Comparison of ENCODE assay signal across 13 mouse cellular contexts in the genomic region with DNA sequence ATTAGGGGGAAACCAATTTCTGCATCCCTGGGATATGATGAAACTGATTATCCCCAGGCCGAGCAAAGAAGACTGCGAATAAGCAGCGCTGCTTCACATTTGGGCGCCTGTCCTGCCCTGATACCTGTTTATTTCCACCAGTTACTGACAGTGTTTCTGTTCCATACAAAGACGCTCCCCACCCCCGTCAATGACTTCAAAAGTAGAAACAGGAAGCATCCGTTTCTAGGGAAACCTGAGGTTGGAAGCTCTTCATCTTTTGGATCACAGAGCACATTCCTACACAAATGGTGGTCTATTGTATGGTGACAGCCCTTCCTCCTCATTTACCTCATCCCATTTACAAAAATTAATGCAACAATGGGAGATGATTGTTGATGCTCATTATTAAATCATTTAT.
DNase-seq lines count a peak whose midpoint lies in the region; ATAC-seq lines count a peak whose summit lies in the region.
"Had no signal": no experiment of that assay in that cellular context is flagged by ENCODE, and none has a peak within 500 bp of the region (broad histone marks: within the 10 kb centered on the region; RNA-seq: fewer than 3 reads in every experiment).

No protein-coding gene starts in this region.

- DNase-seq in forebrain, embryonic 14.5 days (ENCODE audit: low spot score) = peak; percentile 64
- no peak for DNase-seq in forebrain, embryonic 10.5 days (ENCODE audit: extremely low spot score, low spot score)
- peak; percentile 85 for DNase-seq in Muller cell, postnatal 12 days (ENCODE audit: inconsistent ontology term)
- no peak for DNase-seq in adrenal gland, adult 8-10 months
- DNase-seq in heart, postnatal 36 days = no peak
- DNase-seq: cerebellum, adult 9-11 months; gastrocnemius, adult 2 months; thymus, adult 2 months had no signal

- no peaks in the 10 kb centered on the region for H3K36me3 ChIP-seq in forebrain, embryonic 14.5 days (ENCODE audit: control insufficient read depth, insufficient read depth, low read length)
- no peaks in the 10 kb centered on the region for H3K36me3 ChIP-seq in forebrain, embryonic 10.5 days (replicated peaks)
- H3K36me3 ChIP-seq in hindbrain, embryonic 16.5 days (ENCODE audit: control insufficient read depth, insufficient read depth, low read length) = no peaks in the 10 kb centered on the region
- H3K36me3 ChIP-seq in midbrain, embryonic 16.5 days (ENCODE audit: control insufficient read depth, insufficient read depth, low read length) = no peaks in the 10 kb centered on the region
- no peaks in the 10 kb centered on the region for H3K36me3 ChIP-seq in neural tube, embryonic 15.5 days
- H3K36me3 ChIP-seq: lung, embryonic 15.5 days had no signal

- intact Hi-C loops in heart, postnatal 36 days (cut with DNase I) = no loop called here

- H3K27me3 ChIP-seq in forebrain, embryonic 14.5 days (replicated peaks; ENCODE audit: control insufficient read depth, insufficient read depth, low read length) = no peaks in the 10 kb centered on the region
- H3K27me3 ChIP-seq in forebrain, embryonic 10.5 days (ENCODE audit: poor library complexity, severe bottlenecking) = no peaks in the 10 kb centered on the region
- no peaks in the 10 kb centered on the region for H3K27me3 ChIP-seq in hindbrain, embryonic 16.5 days (replicated peaks; ENCODE audit: control insufficient read depth, insufficient read depth, low read length)
- no peaks in the 10 kb centered on the region for H3K27me3 ChIP-seq in midbrain, embryonic 16.5 days (ENCODE audit: control insufficient read depth, insufficient read depth, low read depth, low read length)
- H3K27me3 ChIP-seq in neural tube, embryonic 15.5 days (replicated peaks) = no peaks in the 10 kb centered on the region
- H3K27me3 ChIP-seq: heart, embryonic 13.5 days; lung, embryonic 15.5 days had no signal

- H3K9me3 ChIP-seq in forebrain, embryonic 14.5 days (replicated peaks; ENCODE audit: control insufficient read depth, low read length) = no peaks in the 10 kb centered on the region
- H3K9me3 ChIP-seq in forebrain, embryonic 10.5 days = no peaks in the 10 kb centered on the region
- H3K9me3 ChIP-seq in hindbrain, embryonic 16.5 days (ENCODE audit: control insufficient read depth, low read length) = no peaks in the 10 kb centered on the region
- H3K9me3 ChIP-seq in midbrain, embryonic 16.5 days (replicated peaks; ENCODE audit: control insufficient read depth, low read length, poor library complexity, severe bottlenecking) = no peaks in the 10 kb centered on the region
- no peaks in the 10 kb centered on the region for H3K9me3 ChIP-seq in neural tube, embryonic 15.5 days (replicated peaks)
- H3K9me3 ChIP-seq: heart, embryonic 13.5 days; lung, embryonic 15.5 days had no signal

- no peak overlapping the region for H3K4me3 ChIP-seq in forebrain, embryonic 14.5 days (ENCODE audit: low read depth, low read length)
- H3K4me3 ChIP-seq in forebrain, embryonic 10.5 days = no peak overlapping the region
- no peak overlapping the region for H3K4me3 ChIP-seq in hindbrain, embryonic 16.5 days (ENCODE audit: low read length)
- H3K4me3 ChIP-seq in midbrain, embryonic 16.5 days (ENCODE audit: low read depth, low read length) = no peak overlapping the region
- no peak overlapping the region for H3K4me3 ChIP-seq in neural tube, embryonic 15.5 days (replicated peaks)
- H3K4me3 ChIP-seq: gastrocnemius, adult 2 months; heart, embryonic 13.5 days; lung, embryonic 15.5 days had no signal

- no peak overlapping the region for H3K4me2 ChIP-seq in forebrain, embryonic 14.5 days (ENCODE audit: low read length)
- peak overlapping the region; percentile 17; the same call in 1 of the 2 replicates for H3K4me2 ChIP-seq in hindbrain, embryonic 16.5 days (ENCODE audit: low read length)
- H3K4me2 ChIP-seq in midbrain, embryonic 16.5 days (ENCODE audit: low read length) = peak overlapping the region; percentile 26
- no peak overlapping the region for H3K4me2 ChIP-seq in neural tube, embryonic 15.5 days
- H3K4me2 ChIP-seq: heart, embryonic 13.5 days; lung, embryonic 15.5 days had no signal

- 71% methylated on average over 7 of the region's 7 CpGs for WGBS in forebrain, embryonic 14.5 days
- WGBS in forebrain, embryonic 10.5 days = 75% methylated on average over 7 of the region's 7 CpGs
- WGBS in hindbrain, embryonic 16.5 days = 51% methylated on average over 7 of the region's 7 CpGs
- WGBS in midbrain, embryonic 16.5 days = 42% methylated on average over 7 of the region's 7 CpGs
- 66% methylated on average over 7 of the region's 7 CpGs for WGBS in neural tube, embryonic 15.5 days

- H3K4me1 ChIP-seq in forebrain, embryonic 14.5 days (ENCODE audit: control insufficient read depth, insufficient read depth, low read length) = peaks cover 4% of the 10 kb centered on the region; the same call in 1 of the 2 replicates
- H3K4me1 ChIP-seq in forebrain, embryonic 10.5 days = peaks cover 6% of the 10 kb centered on the region
- peaks cover 8% of the 10 kb centered on the region for H3K4me1 ChIP-seq in hindbrain, embryonic 16.5 days (ENCODE audit: control insufficient read depth, insufficient read depth, low read depth, low read length)
- H3K4me1 ChIP-seq in midbrain, embryonic 16.5 days (ENCODE audit: control insufficient read depth, insufficient read depth, low read length) = peaks cover 19% of the 10 kb centered on the region
- H3K4me1 ChIP-seq in neural tube, embryonic 15.5 days = peaks cover 6% of the 10 kb centered on the region
- H3K4me1 ChIP-seq: heart, embryonic 13.5 days; lung, embryonic 15.5 days had no signal

- no peak overlapping the region for H3K9ac ChIP-seq in forebrain, embryonic 14.5 days (ENCODE audit: low read length)
- no peak overlapping the region for H3K9ac ChIP-seq in hindbrain, embryonic 16.5 days (ENCODE audit: low read depth, low read length)
- no peak overlapping the region for H3K9ac ChIP-seq in midbrain, embryonic 16.5 days (ENCODE audit: low read depth, low read length)
- H3K9ac ChIP-seq in neural tube, embryonic 15.5 days (replicated peaks) = no peak overlapping the region
- H3K9ac ChIP-seq: heart, embryonic 13.5 days; lung, embryonic 15.5 days had no signal

- H3K27ac ChIP-seq in forebrain, embryonic 14.5 days (ENCODE audit: low read depth, low read length) = peak overlapping the region; percentile 44; the same call in 1 of the 2 replicates
- H3K27ac ChIP-seq in forebrain, embryonic 10.5 days = no peak overlapping the region
- peak overlapping the region; percentile 55 for H3K27ac ChIP-seq in hindbrain, embryonic 16.5 days (ENCODE audit: low read depth, low read length)
- H3K27ac ChIP-seq in midbrain, embryonic 16.5 days (ENCODE audit: low read length) = peak overlapping the region; percentile 87
- H3K27ac ChIP-seq in neural tube, embryonic 15.5 days (replicated peaks) = no peak overlapping the region
- H3K27ac ChIP-seq: gastrocnemius, adult 2 months; heart, embryonic 13.5 days; lung, embryonic 15.5 days had no signal

- ATAC-seq in forebrain, embryonic 14.5 days = peak; percentile 65; the same call in 1 of the 2 replicates
- 0 out of 2 replicates have a peak, but pooled peaks have one; percentile 53 for ATAC-seq in hindbrain, embryonic 16.5 days
- peak; percentile 65 for ATAC-seq in midbrain, embryonic 16.5 days
- ATAC-seq in neural tube, embryonic 15.5 days (ENCODE audit: low FRiP score) = no peak

Comparison
In these comparisons a context has a peak if more than half of its experiments do, and no peak if none do; other contexts are left out.
1. DNase-seq: peak in forebrain, embryonic 14.5 days (single experiment) and Muller cell, postnatal 12 days (single experiment); none in forebrain, embryonic 10.5 days (single experiment), adrenal gland, adult 8-10 months (single experiment) and heart, postnatal 36 days (0 of 2).
2. H3K27ac ChIP-seq: peak in forebrain, embryonic 14.5 days (single experiment), hindbrain, embryonic 16.5 days (single experiment) and midbrain, embryonic 16.5 days (single experiment); none in forebrain, embryonic 10.5 days (single experiment) and neural tube, embryonic 15.5 days (single experiment).
3. H3K4me2 ChIP-seq: peak in hindbrain, embryonic 16.5 days (single experiment) and midbrain, embryonic 16.5 days (single experiment); none in forebrain, embryonic 14.5 days (single experiment) and neural tube, embryonic 15.5 days (single experiment).